Mouse (Mus musculus) liver, embryonic 18 days (tissue): Measurements from ENCODE around the gene Lrrc29. TPM values are rescaled to one million over a fixed set of nuclear protein-coding genes. Genes with fewer than 3 reads are reported as not detected.

Experiments used
- polyA plus RNA-seq: library from polyadenylated mRNA; depleted of rRNA; stranded (reverse); fragments of >200 nt; gene quantifications from 2 replicates; pipeline ENCODE4 v1.2.3, GENCODE M21; 2012; rRNA removed

Gene Lrrc29
- 6.1 and 8.6 TPM in 2 replicates for polyA plus RNA-seq

GRCm38 (mm10) chr8:105326141-105326672, at the start of gene Lrrc29, which contains the start of gene Tmem208:
Gene Lrrc29 (minus strand): TSS chr8:105326278.
Gene Tmem208 (plus strand): TSS chr8:105326354.

GRCm38 (mm10) chr8:105373032-105373431, 47.0 kb upstream of the Lrrc29 start, which contains the start of gene Plekhg4:
Gene Plekhg4 (plus strand): TSS chr8:105373274.

GRCm38 (mm10) chr8:105348450-105349095, 22.5 kb upstream of the Lrrc29 start, which contains the start of gene Slc9a5:
Gene Slc9a5 (plus strand): TSS chr8:105348843.

GRCm38 (mm10) chr8:105347428-105348221, 21.5 kb upstream of the Lrrc29 start, which contains the start of gene Fhod1:
Gene Fhod1 (minus strand): TSS chr8:105347953.

GRCm38 (mm10) chr8:105305211-105306145, 20.6 kb downstream of the Lrrc29 start, which contains the start of gene Elmo3:
Gene Elmo3 (plus strand): TSS chr8:105305601.

GRCm38 (mm10) chr8:105297511-105298192, 28.4 kb downstream of the Lrrc29 start, which contains the start of gene E2f4:
Gene E2f4 (plus strand): TSS chr8:105297663.

GRCm38 (mm10) chr8:105295895-105296573, 30.0 kb downstream of the Lrrc29 start, which contains the start of gene Exoc3l:
Gene Exoc3l (minus strand): TSS chr8:105296101.

GRCm38 (mm10) chr8:105289805-105290460, 36.1 kb downstream of the Lrrc29 start, which contains the start of gene 4931428F04Rik:
Gene 4931428F04Rik (minus strand): TSS chr8:105289864.

GRCm38 (mm10) chr8:105275840-105276239, 50.2 kb downstream of the Lrrc29 start, which contains the start of gene Nol3:
Gene Nol3 (plus strand): TSS chr8:105276140.

GRCm38 (mm10) chr8:105269461-105269947, 56.6 kb downstream of the Lrrc29 start, which contains the start of gene Hsf4:
Gene Hsf4 (plus strand): TSS chr8:105269801.

GRCm38 (mm10) chr8:105264024-105264982, 61.8 kb downstream of the Lrrc29 start, which contains the start of the genes Tradd and Fbxl8:
Gene Tradd (minus strand): TSS chr8:105264609.
Gene Fbxl8 (plus strand): TSS chr8:105264648.

Other genes with a start within 250 kb of the Lrrc29 start
- 0.06 and 0.16 TPM in 2 replicates for gene Ces3b, start 242.5 kb downstream of the Lrrc29 start, polyA plus RNA-seq
- gene Ces4a, start 194.5 kb downstream of the Lrrc29 start, polyA plus RNA-seq, result 0.14 and 0.16 TPM in 2 replicates
- gene Cbfb, start 155.6 kb downstream of the Lrrc29 start, polyA plus RNA-seq, result 7.7 and 8.9 TPM in 2 replicates
- 24.2 and 26.1 TPM in 2 replicates for gene D230025D16Rik, start 101.1 kb downstream of the Lrrc29 start, polyA plus RNA-seq
- 2.0 TPM in 2 replicates for gene B3gnt9, start 71.1 kb downstream of the Lrrc29 start, polyA plus RNA-seq
- gene Tradd, start 61.7 kb downstream of the Lrrc29 start, polyA plus RNA-seq, result 7.9 and 8.0 TPM in 2 replicates
- gene Fbxl8, start 61.6 kb downstream of the Lrrc29 start, polyA plus RNA-seq, result 1.6 and 1.8 TPM in 2 replicates
- gene Hsf4, start 56.5 kb downstream of the Lrrc29 start, polyA plus RNA-seq, result 0.08 and 0.17 TPM in 2 replicates
- gene Nol3, start 50.1 kb downstream of the Lrrc29 start, polyA plus RNA-seq, result 0.02 TPM in 2 replicates
- gene 4931428F04Rik, start 36.4 kb downstream of the Lrrc29 start, polyA plus RNA-seq, result 1.1 and 1.5 TPM in 2 replicates
- gene Exoc3l, start 30.2 kb downstream of the Lrrc29 start, polyA plus RNA-seq, result 7.6 and 9.2 TPM in 2 replicates
- gene E2f4, start 28.6 kb downstream of the Lrrc29 start, polyA plus RNA-seq, result 121 and 133 TPM in 2 replicates
- gene Elmo3, start 20.7 kb downstream of the Lrrc29 start, polyA plus RNA-seq, result 10.1 and 10.5 TPM in 2 replicates
- 55.7 and 58.3 TPM in 2 replicates for gene Tmem208, start 76 bp upstream of the Lrrc29 start, polyA plus RNA-seq
- 4.5 and 5.2 TPM in 2 replicates for gene Fhod1, start 21.7 kb upstream of the Lrrc29 start, polyA plus RNA-seq
- gene Slc9a5, start 22.6 kb upstream of the Lrrc29 start, polyA plus RNA-seq, result 0.91 and 1.0 TPM in 2 replicates
- 0.07 and 0.12 TPM in 2 replicates for gene Plekhg4, start 47.0 kb upstream of the Lrrc29 start, polyA plus RNA-seq
- gene Kctd19, start 87.2 kb upstream of the Lrrc29 start, polyA plus RNA-seq, result 0.01 TPM in 2 replicates
- 0.07 and 0.08 TPM in 2 replicates for gene Lrrc36, start 87.3 kb upstream of the Lrrc29 start, polyA plus RNA-seq
- gene Tppp3, start 145.2 kb upstream of the Lrrc29 start, polyA plus RNA-seq, result 1.7 and 2.6 TPM in 2 replicates
- gene Zdhhc1, start 170.6 kb upstream of the Lrrc29 start, polyA plus RNA-seq, result 3.3 and 3.8 TPM in 2 replicates
- gene Hsd11b2, start 192.5 kb upstream of the Lrrc29 start, polyA plus RNA-seq, result 0.28 and 0.29 TPM in 2 replicates
- 46.7 and 48.1 TPM in 2 replicates for gene Atp6v0d1, start 239.8 kb upstream of the Lrrc29 start, polyA plus RNA-seq